21 mouse cellular contexts compared by ENCODE assay signal in genomic region chr3:85777841-85778240, GRCm38 (mm10). TPM values are rescaled to one million over a fixed set of nuclear protein-coding genes. Genes with fewer than 3 reads are reported as not detected.
DNase-seq lines count a peak whose midpoint lies in the region; ATAC-seq and TF ChIP-seq lines count a peak whose summit lies in the region.
"Had no signal": no experiment of that assay in that cellular context is flagged by ENCODE, and none has a peak within 500 bp of the region (broad histone marks: within the 10 kb centered on the region; RNA-seq: fewer than 3 reads in every experiment).

No protein-coding gene starts in this region.

- H3K9me3 ChIP-seq in heart, embryonic 12.5 days (replicated peaks): no peaks in the 10 kb centered on the region
- H3K9me3 ChIP-seq in liver, postnatal 0 days (ENCODE audit: low read length): no peaks in the 10 kb centered on the region
- H3K9me3 ChIP-seq: embryonic facial prominence, embryonic 13.5 days; forebrain, embryonic 12.5 days; hindbrain, embryonic 10.5 days; intestine, embryonic 15.5 days had no signal

- no peak for ATAC-seq in heart, embryonic 12.5 days (ENCODE audit: insufficient number of reproducible peaks, low FRiP score)
- ATAC-seq in liver, postnatal 0 days: no peak
- ATAC-seq: activated CD4-positive, CD25-positive, alpha-beta regulatory T cell, adult 4 months; forebrain, embryonic 16.5 days; intestine, embryonic 15.5 days; Patski had no signal

- H3K4me1 ChIP-seq in heart, embryonic 12.5 days (replicated peaks): peaks cover 31% of the 10 kb centered on the region
- no peaks in the 10 kb centered on the region for H3K4me1 ChIP-seq in liver, adult 2 months (ENCODE audit: control insufficient read depth, insufficient read depth, low read length)
- H3K4me1 ChIP-seq in liver, postnatal 0 days (ENCODE audit: insufficient read depth): no peaks in the 10 kb centered on the region
- H3K4me1 ChIP-seq: hindbrain, embryonic 10.5 days; intestine, embryonic 15.5 days had no signal

- TF ChIP-seq CTCF in liver, adult 2 months (IDR thresholded peaks at IDR 0.05; ENCODE audit: low read depth, low read length): no peak
- TF ChIP-seq CTCF in liver, postnatal 0 days (IDR thresholded peaks at IDR 0.05; ENCODE audit: low read depth): no peak

- no peak overlapping the region for H3K27ac ChIP-seq in heart, embryonic 12.5 days (ENCODE audit: poor library complexity, severe bottlenecking)
- H3K27ac ChIP-seq in liver, adult 2 months (replicated peaks; ENCODE audit: insufficient read depth, low read depth, low read length): no peak overlapping the region
- no peak overlapping the region for H3K27ac ChIP-seq in liver, postnatal 0 days (ENCODE audit: low read depth)
- H3K27ac ChIP-seq: embryonic facial prominence, embryonic 13.5 days; forebrain, embryonic 12.5 days; hindbrain, embryonic 10.5 days; hindbrain, embryonic 14.5 days; intestine, embryonic 15.5 days had no signal

- H3K9ac ChIP-seq in heart, embryonic 12.5 days: no peak overlapping the region
- H3K9ac ChIP-seq in liver, adult 2 months (ENCODE audit: low read depth, low read length): no peak overlapping the region
- H3K9ac ChIP-seq in liver, postnatal 0 days (replicated peaks): no peak overlapping the region
- H3K9ac ChIP-seq: embryonic facial prominence, embryonic 13.5 days; forebrain, embryonic 12.5 days; hindbrain, embryonic 14.5 days; intestine, embryonic 15.5 days had no signal

- H3K27me3 ChIP-seq in heart, embryonic 12.5 days (replicated peaks): no peaks in the 10 kb centered on the region
- no peaks in the 10 kb centered on the region for H3K27me3 ChIP-seq in liver, adult 2 months (ENCODE audit: control insufficient read depth, insufficient read depth, low read length)
- H3K27me3 ChIP-seq in liver, postnatal 0 days (ENCODE audit: insufficient read depth, low read length): no peaks in the 10 kb centered on the region
- H3K27me3 ChIP-seq: embryonic facial prominence, embryonic 13.5 days; forebrain, embryonic 12.5 days; intestine, embryonic 15.5 days; Patski had no signal

- no peak overlapping the region for H3K4me2 ChIP-seq in heart, embryonic 12.5 days
- no peak overlapping the region for H3K4me2 ChIP-seq in liver, postnatal 0 days (ENCODE audit: low read depth, low read length)
- H3K4me2 ChIP-seq: embryonic facial prominence, embryonic 13.5 days; forebrain, embryonic 12.5 days; hindbrain, embryonic 14.5 days; intestine, embryonic 15.5 days had no signal

- TF ChIP-seq POLR2A in liver, adult 2 months (IDR thresholded peaks at IDR 0.05; ENCODE audit: extremely low read depth, insufficient read depth, low read length): no peak

- H3K4me3 ChIP-seq in heart, embryonic 12.5 days: no peak overlapping the region
- no peak overlapping the region for H3K4me3 ChIP-seq in liver, adult 2 months (ENCODE audit: insufficient read depth, low read depth, low read length)
- no peak overlapping the region for H3K4me3 ChIP-seq in liver, postnatal 0 days (ENCODE audit: low read depth, low read length)
- H3K4me3 ChIP-seq: embryonic facial prominence, embryonic 13.5 days; forebrain, embryonic 12.5 days; hindbrain, embryonic 10.5 days; intestine, embryonic 15.5 days had no signal

- no peaks in the 10 kb centered on the region for H3K36me3 ChIP-seq in heart, embryonic 12.5 days
- H3K36me3 ChIP-seq in liver, adult 2 months (ENCODE audit: control insufficient read depth, insufficient read depth, low read length): no peaks in the 10 kb centered on the region
- H3K36me3 ChIP-seq in liver, postnatal 0 days (replicated peaks; ENCODE audit: insufficient read depth, low read length): no peaks in the 10 kb centered on the region
- H3K36me3 ChIP-seq: embryonic facial prominence, embryonic 13.5 days; forebrain, embryonic 12.5 days; hindbrain, embryonic 10.5 days; intestine, embryonic 15.5 days had no signal

- TF ChIP-seq EP300 in liver, postnatal 0 days (IDR thresholded peaks at IDR 0.05; ENCODE audit: low read depth): no peak

- WGBS in heart, embryonic 12.5 days: 59% methylated on average over 2 of the region's 2 CpGs
- 19% methylated on average over 2 of the region's 2 CpGs for WGBS in liver, adult 2 months
- WGBS in liver, postnatal 0 days (ENCODE audit: insufficient replicate concordance): 66% methylated on average over 2 of the region's 2 CpGs

- peak; percentile 15 for DNase-seq in adrenal gland, postnatal 10 days
- no peak for DNase-seq in adrenal gland, adult 18-20 months (ENCODE audit: low spot score in 2 of 2)
- peak; percentile 22 to 27 for DNase-seq in heart, adult 18-20 months
- DNase-seq in liver, adult 2 months (ENCODE audit: extremely low read depth, low read depth, low spot score): peak; percentile 55
- no peak for DNase-seq in liver, postnatal 0 days
- no peak for DNase-seq in retina, embryonic 14.5 days (ENCODE audit: low spot score)
- no peak for DNase-seq in testis, postnatal 14 days (ENCODE audit: low spot score)
- DNase-seq: cerebellum, adult 18-20 months; cerebellum, adult 9-11 months; cerebellum, postnatal 36 days; gastrocnemius, postnatal 10 days; heart, postnatal 14 days had no signal

- no peaks in the 10 kb centered on the region; the same call in 1 of the 2 replicates for H3K79me2 ChIP-seq in liver, adult 2 months (ENCODE audit: control insufficient read depth, insufficient read depth, low read length)

RNA-seq across cellular contexts. Expression of gene Fam160a1, which starts 39.2 kb away (rescaled TPM):
- total RNA-seq in adrenal gland, postnatal 10 days (2021): 1 to 10 TPM; 6.1 to 9.4 TPM
- total RNA-seq in adrenal gland, adult 18-20 months (2021): 1 to 10 TPM; 6.8 to 7.2 TPM
- 10 to 100 TPM; 47.6 to 48.0 TPM for total RNA-seq in heart, adult 18-20 months (2021)
- 3.3 and 3.6 TPM in 2 replicates for polyA plus RNA-seq in heart, embryonic 12.5 days (2016; fragmentation: Nextera tagmentation; extraction: Ambion mirVana)
- total RNA-seq in liver, adult 2 months (2014; rRNA removed): 1.8 and 3.0 TPM in 2 replicates
- 3.4 and 4.7 TPM in 2 replicates for polyA plus RNA-seq in liver, adult 2 months (2012; rRNA removed)
- 0.26 and 0.31 TPM in 2 replicates for polyA plus RNA-seq in liver, postnatal 0 days (2015; fragmentation: Nextera tagmentation; extraction: Ambion mirVana)

Comparison
In these comparisons a context has a peak if more than half of its experiments do, and no peak if none do; other contexts are left out.
1. DNase-seq: peak in adrenal gland, postnatal 10 days (single experiment), heart, adult 18-20 months (2 of 2) and liver, adult 2 months (single experiment); none in adrenal gland, adult 18-20 months (0 of 2), liver, postnatal 0 days (single experiment), retina, embryonic 14.5 days (single experiment) and testis, postnatal 14 days (single experiment).
2. RNA of gene Fam160a1, which starts 39.2 kb away (total RNA-seq): 47.6 to 48.0 TPM in heart, adult 18-20 months; 6.1 to 9.4 TPM in adrenal gland, postnatal 10 days, 6.8 to 7.2 TPM in adrenal gland, adult 18-20 months and 1.8 to 3.0 TPM in liver, adult 2 months; every median in the first group is over 4 times any median in the second.